Comparison of ENCODE assay signal across 19 mouse cellular contexts in the genomic region with DNA sequence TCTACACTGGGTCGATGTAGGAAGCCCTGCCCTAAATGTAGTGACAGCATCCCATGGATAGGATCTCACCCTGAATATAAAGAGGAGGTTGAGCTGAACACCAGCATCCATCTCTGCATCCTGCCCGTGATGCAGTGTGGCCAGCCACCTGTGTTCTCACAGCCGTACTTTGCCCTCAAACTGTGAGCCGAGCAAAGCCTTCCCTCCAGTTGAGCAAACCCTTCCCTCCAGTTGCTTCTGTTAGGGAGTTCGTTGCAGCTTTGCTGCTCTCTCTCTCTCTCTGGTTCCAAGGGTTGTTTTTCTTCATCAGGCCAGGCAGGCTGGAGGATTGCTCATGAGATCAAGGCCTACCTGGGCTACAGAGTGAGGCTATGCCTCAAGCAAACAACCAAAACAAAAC. TPM values are rescaled to one million over a fixed set of nuclear protein-coding genes. Genes with fewer than 3 reads are reported as not detected.
DNase-seq lines count a peak whose midpoint lies in the region; ATAC-seq and TF ChIP-seq lines count a peak whose summit lies in the region.
"Had no signal": no experiment of that assay in that cellular context is flagged by ENCODE, and none has a peak within 500 bp of the region (broad histone marks: within the 10 kb centered on the region; RNA-seq: fewer than 3 reads in every experiment).

No protein-coding gene starts in this region.

- no peak overlapping the region for H3K9ac ChIP-seq in intestine, embryonic 15.5 days
- no peak overlapping the region for H3K9ac ChIP-seq in intestine, embryonic 16.5 days (ENCODE audit: low read depth, low read length)
- H3K9ac ChIP-seq: embryonic facial prominence, embryonic 12.5 days; forebrain, embryonic 13.5 days; forebrain, embryonic 15.5 days; forebrain, postnatal 0 days had no signal

- H3K36me3 ChIP-seq in intestine, embryonic 15.5 days, result no peaks in the 10 kb centered on the region
- no peaks in the 10 kb centered on the region for H3K36me3 ChIP-seq in intestine, embryonic 16.5 days (ENCODE audit: control insufficient read depth, insufficient read depth, low read length)
- H3K36me3 ChIP-seq in small intestine, adult 2 months (ENCODE audit: control insufficient read depth, insufficient read depth, low read length), result no peaks in the 10 kb centered on the region
- H3K36me3 ChIP-seq: embryonic facial prominence, embryonic 10.5 days; embryonic facial prominence, embryonic 12.5 days; forebrain, embryonic 15.5 days had no signal

- no peak for DNase-seq in adrenal gland, postnatal 36 days
- DNase-seq in urinary bladder, postnatal 36 days (ENCODE audit: low spot score in 2 of 2), result no peak
- DNase-seq: adrenal gland, adult 2 months; adrenal gland, postnatal 10 days; adrenal gland, postnatal 25 days; cerebellum, adult 11-12 months; cerebellum, adult 2 months; cerebellum, adult 9-10 months; cerebellum, postnatal 25 days; forebrain, postnatal 0 days had no signal

- peaks cover 4% of the 10 kb centered on the region; the same call in 1 of the 2 replicates for H3K4me1 ChIP-seq in intestine, embryonic 15.5 days (replicated peaks)
- H3K4me1 ChIP-seq in intestine, embryonic 16.5 days (ENCODE audit: control insufficient read depth, insufficient read depth, low read length), result peaks cover 11% of the 10 kb centered on the region; the same call in 1 of the 2 replicates
- peaks cover 26% of the 10 kb centered on the region for H3K4me1 ChIP-seq in small intestine, adult 2 months (ENCODE audit: control insufficient read depth, insufficient read depth, insufficient read length, low read length)
- H3K4me1 ChIP-seq: embryonic facial prominence, embryonic 12.5 days; forebrain, embryonic 15.5 days had no signal

- H3K4me2 ChIP-seq in intestine, embryonic 15.5 days (replicated peaks), result no peak overlapping the region
- H3K4me2 ChIP-seq in intestine, embryonic 16.5 days (ENCODE audit: low read depth, low read length), result no peak overlapping the region
- H3K4me2 ChIP-seq: embryonic facial prominence, embryonic 12.5 days; forebrain, embryonic 13.5 days; forebrain, embryonic 15.5 days had no signal

- ATAC-seq in intestine, embryonic 15.5 days, result peak; percentile 71
- peak; percentile 55 for ATAC-seq in intestine, embryonic 16.5 days
- ATAC-seq: forebrain, embryonic 13.5 days; forebrain, embryonic 15.5 days; forebrain, postnatal 0 days had no signal

- WGBS in intestine, embryonic 15.5 days, result 66% methylated on average over 5 of the region's 5 CpGs
- 64% methylated on average over 5 of the region's 5 CpGs for WGBS in intestine, embryonic 16.5 days
- 27% methylated on average over 5 of the region's 5 CpGs for WGBS in small intestine, adult 2 months

- H3K9me3 ChIP-seq in intestine, embryonic 15.5 days, result no peaks in the 10 kb centered on the region
- no peaks in the 10 kb centered on the region for H3K9me3 ChIP-seq in intestine, embryonic 16.5 days (ENCODE audit: control insufficient read depth, low read length)
- H3K9me3 ChIP-seq: embryonic facial prominence, embryonic 10.5 days; embryonic facial prominence, embryonic 12.5 days; forebrain, embryonic 13.5 days; forebrain, embryonic 15.5 days had no signal

- H3K4me3 ChIP-seq in intestine, embryonic 15.5 days (replicated peaks), result no peak overlapping the region
- no peak overlapping the region for H3K4me3 ChIP-seq in intestine, embryonic 16.5 days (ENCODE audit: low read length)
- no peak overlapping the region for H3K4me3 ChIP-seq in small intestine, adult 2 months (ENCODE audit: low read depth, low read length)
- H3K4me3 ChIP-seq: embryonic facial prominence, embryonic 10.5 days; embryonic facial prominence, embryonic 12.5 days; forebrain, embryonic 13.5 days; forebrain, embryonic 15.5 days had no signal

- TF ChIP-seq CTCF in small intestine, adult 2 months (IDR thresholded peaks at IDR 0.05; ENCODE audit: extremely low read depth, insufficient read length, insufficient replicate concordance, low read depth, low read length), result no peak

- peak overlapping the region; percentile 14; the same call in 1 of the 2 replicates for H3K27ac ChIP-seq in intestine, embryonic 15.5 days
- H3K27ac ChIP-seq in intestine, embryonic 16.5 days (ENCODE audit: low read length), result peak overlapping the region; percentile 92
- peak overlapping the region; percentile 95 for H3K27ac ChIP-seq in small intestine, adult 2 months (ENCODE audit: insufficient read depth, low read depth, low read length)
- H3K27ac ChIP-seq: embryonic facial prominence, embryonic 10.5 days; embryonic facial prominence, embryonic 12.5 days; forebrain, embryonic 13.5 days; forebrain, embryonic 15.5 days had no signal

- no peak for TF ChIP-seq POLR2A in small intestine, adult 2 months (IDR thresholded peaks at IDR 0.05; ENCODE audit: low read depth, low read length)

- no peaks in the 10 kb centered on the region for H3K27me3 ChIP-seq in intestine, embryonic 15.5 days (replicated peaks)
- no peaks in the 10 kb centered on the region; the same call in 1 of the 2 replicates for H3K27me3 ChIP-seq in intestine, embryonic 16.5 days (replicated peaks; ENCODE audit: control insufficient read depth, insufficient read depth, low read length)
- no peaks in the 10 kb centered on the region for H3K27me3 ChIP-seq in small intestine, adult 2 months (ENCODE audit: control insufficient read depth, insufficient read depth, low read length)
- H3K27me3 ChIP-seq: forebrain, embryonic 15.5 days had no signal

RNA-seq across cellular contexts. Expression of gene Mall, which starts 5.2 kb away (rescaled TPM):
- 21.4 and 25.4 TPM in 2 replicates for polyA plus RNA-seq in intestine, embryonic 15.5 days (2015; fragmentation: Nextera tagmentation; extraction: Ambion mirVana)
- 41.8 and 55.2 TPM in 2 replicates for polyA plus RNA-seq in intestine, embryonic 16.5 days (2015; fragmentation: Nextera tagmentation; extraction: Ambion mirVana)
- polyA plus RNA-seq in small intestine, adult 2 months (2012; rRNA removed), result 231 and 503 TPM in 2 replicates
- 1 to 10 TPM in 1 of 2 experiments, under 1 TPM in 1; 0.86 to 2.2 TPM for total RNA-seq in adrenal gland, postnatal 36 days (2021)
- total RNA-seq: MEL had no signal
- polyA plus RNA-seq: C2C12 had no signal

RNA-seq across cellular contexts. Expression of gene Nphp1, which starts 53.8 kb away (rescaled TPM):
- 17.1 and 19.0 TPM in 2 replicates for polyA plus RNA-seq in intestine, embryonic 15.5 days (2015; fragmentation: Nextera tagmentation; extraction: Ambion mirVana)
- 16.3 and 17.6 TPM in 2 replicates for polyA plus RNA-seq in intestine, embryonic 16.5 days (2015; fragmentation: Nextera tagmentation; extraction: Ambion mirVana)
- 1.1 and 1.3 TPM in 2 replicates for polyA plus RNA-seq in small intestine, adult 2 months (2012; rRNA removed)
- total RNA-seq in adrenal gland, postnatal 36 days (2021), result 10 to 100 TPM; 21.2 to 28.5 TPM

RNA-seq across cellular contexts. Expression of gene Mtln, which starts 57.4 kb away (rescaled TPM):
- 40.2 and 43.8 TPM in 2 replicates for polyA plus RNA-seq in intestine, embryonic 15.5 days (2015; fragmentation: Nextera tagmentation; extraction: Ambion mirVana)
- polyA plus RNA-seq in intestine, embryonic 16.5 days (2015; fragmentation: Nextera tagmentation; extraction: Ambion mirVana), result 43.0 and 43.2 TPM in 2 replicates
- 55.9 and 60.7 TPM in 2 replicates for polyA plus RNA-seq in small intestine, adult 2 months (2012; rRNA removed)
- 100 to 1,000 TPM in 1 of 2 experiments, 10 to 100 TPM in 1; 82.9 to 114 TPM for total RNA-seq in adrenal gland, postnatal 36 days (2021)

Comparison
In these comparisons a context has a peak if more than half of its experiments do, and no peak if none do; other contexts are left out.
1. H3K27ac ChIP-seq: peak in every context shown above with its lines; median percentile 95 in small intestine, adult 2 months; 92 in intestine, embryonic 16.5 days; 14 in intestine, embryonic 15.5 days.